Mouse (Mus musculus) ES-Bruce4 (cell line): ENCODE data around the gene Lims1.

Experiments
- CTCF ChIP-seq: IDR thresholded peaks from one replicate; pipeline ENCODE4 v1.8.1; 2011; ENCODE audit warnings: low read depth, low read length
- POLR2A ChIP-seq: IDR thresholded peaks from one replicate; pipeline ENCODE4 v1.8.1; 2011; ENCODE audit warnings: low read length; ENCODE audit not compliant: insufficient read depth

DNA sequence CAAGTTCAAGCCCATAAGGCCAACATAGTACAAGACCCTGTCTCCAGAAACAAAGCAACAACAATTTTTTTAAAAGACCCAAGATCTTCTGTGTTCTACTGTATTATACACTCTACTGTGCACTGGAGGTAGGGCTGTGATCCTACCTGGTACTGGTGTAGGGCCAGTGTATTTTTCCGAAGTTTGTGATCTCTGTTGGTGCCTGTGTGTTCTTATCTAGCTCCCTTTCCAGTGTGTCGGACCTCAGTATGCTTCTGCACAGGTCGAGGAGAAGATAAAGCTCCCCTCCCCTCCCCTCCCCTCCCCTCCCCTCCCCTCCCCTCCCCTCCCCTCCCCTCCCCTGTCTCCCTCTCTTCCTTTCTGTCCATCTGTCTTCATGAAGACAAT is 46.4 kb downstream of the Lims1 start:
- TF ChIP-seq CTCF (no peak), POLR2A (no peak)
